Mouse (Mus musculus) midbrain, embryonic 14.5 days (tissue): Measurements from ENCODE around the gene Tsg101. TPM values are rescaled to one million over a fixed set of nuclear protein-coding genes. Genes with fewer than 3 reads are reported as not detected.

Source experiments
- ATAC-seq: fragments of 200-750 bp; cut with Nextera tagmentation; 2 replicates; pipeline ENCODE4 v1.8.0; 2017; ENCODE audit warnings: moderate number of reproducible peaks, moderate library complexity; ENCODE audit not compliant: low FRiP score, low TSS enrichment
- DNase-seq: peaks from one replicate; pipeline ENCODE4 v3.0.0-alpha.2; 2015
- H3K27ac ChIP-seq: fragments of 300-500 bp; sonication (generic); replicated peaks from 2 replicates; pipeline ENCODE4 v1.5.1; 2014; ENCODE audit warnings: mild to moderate bottlenecking, low read depth, low read length, moderate library complexity
- H3K27me3 ChIP-seq: fragments of 300-500 bp; sonication (generic); 2 replicates; pipeline ENCODE4 v1.6.1; 2014; ENCODE audit warnings: low read length, control low read depth, mixed read lengths; ENCODE audit not compliant: control insufficient read depth, insufficient read depth
- H3K36me3 ChIP-seq: fragments of 300-500 bp; sonication (generic); 2 replicates; pipeline ENCODE4 v1.6.1; 2014; ENCODE audit warnings: low read length, control low read depth; ENCODE audit not compliant: control insufficient read depth, insufficient read depth
- H3K4me1 ChIP-seq: fragments of 300-500 bp; sonication (generic); 2 replicates; pipeline ENCODE4 v1.6.1; 2014; ENCODE audit warnings: mild to moderate bottlenecking, antibody characterized with exemption, low read length, control low read depth; ENCODE audit not compliant: control insufficient read depth, insufficient read depth
- H3K4me2 ChIP-seq: fragments of 300-500 bp; sonication (generic); 2 replicates; pipeline ENCODE4 v1.6.1; 2014; ENCODE audit warnings: mild to moderate bottlenecking, low read length, moderate library complexity
- H3K4me3 ChIP-seq: fragments of 300-500 bp; sonication (generic); replicated peaks from 2 replicates; pipeline ENCODE4 v1.5.1; 2014; ENCODE audit warnings: low read depth, low read length
- H3K9ac ChIP-seq: fragments of 300-500 bp; sonication (generic); replicated peaks from 2 replicates; pipeline ENCODE4 v1.6.1; 2014; ENCODE audit warnings: mild to moderate bottlenecking, low read length, moderate library complexity
- H3K9me3 ChIP-seq: fragments of 300-500 bp; sonication (generic); 2 replicates; pipeline ENCODE4 v1.6.1; 2016; ENCODE audit warnings: low read length, control low read depth, mixed read lengths; ENCODE audit not compliant: control insufficient read depth
- WGBS: fragments of 180-500 bp; shearing (Covaris S2); extraction: QIAGEN DNeasy Blood & Tissue Kit; methylation state at CpG from one replicate; pipeline ENCODE4 v1.1.7; 2014; 5-methylcytosine and 5-hydroxymethylcytosine counted together
- polyA plus RNA-seq: library from polyadenylated mRNA; unstranded; fragments of >200 nt; fragmentation: Nextera tagmentation; extraction: Ambion mirVana; gene quantifications from 2 replicates; pipeline ENCODE4 v1.2.1, GENCODE M21; 2014

The Tsg101 gene
- polyA plus RNA-seq, 1 experiment from 2014 or later = 445 TPM

DNA sequence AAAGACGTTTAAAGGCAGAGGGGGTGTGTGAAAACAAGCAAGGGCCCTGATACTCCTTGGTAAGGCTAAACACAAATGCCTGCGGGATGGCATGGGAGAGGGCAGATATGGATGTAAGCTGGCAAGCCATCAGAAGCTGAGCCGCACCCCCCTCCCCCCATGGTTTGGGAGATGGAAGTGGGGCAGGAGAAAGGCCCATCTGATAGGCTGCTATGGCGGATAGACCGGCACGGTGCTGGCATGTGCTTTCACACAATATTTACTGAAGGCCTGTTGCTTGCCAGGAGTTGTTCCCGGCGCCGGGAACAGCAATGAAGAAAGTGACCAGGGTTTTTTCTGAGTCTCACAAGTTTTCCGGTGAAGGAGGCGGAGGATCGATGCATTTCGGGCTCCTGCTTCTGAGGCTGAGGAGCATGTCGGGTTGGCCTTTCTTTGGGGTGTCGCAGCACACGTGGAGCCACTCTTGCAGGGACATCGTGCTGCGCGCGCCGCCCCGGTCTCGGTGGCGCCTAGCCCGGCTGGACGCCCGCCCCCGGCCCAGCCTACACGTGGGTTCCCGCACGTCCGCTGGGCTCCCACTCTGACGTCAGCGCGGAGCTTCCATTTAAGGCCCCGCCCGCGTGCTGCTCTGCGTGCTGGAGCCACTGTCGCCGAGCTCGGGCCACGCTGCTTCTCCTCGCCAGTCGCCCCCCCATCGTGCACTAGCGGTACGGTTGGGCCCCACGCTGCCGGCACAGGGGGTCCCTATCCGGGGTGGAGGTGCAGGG is 74.4 kb downstream of the Tsg101 start:
- WGBS = under 1% methylated on average over 51 of the region's 51 CpGs
- H3K4me1 ChIP-seq = 0 out of 2 replicates have a peak, but pooled peaks cover 11% of the 10 kb centered on the region
- peak; percentile 90 for ATAC-seq

DNA sequence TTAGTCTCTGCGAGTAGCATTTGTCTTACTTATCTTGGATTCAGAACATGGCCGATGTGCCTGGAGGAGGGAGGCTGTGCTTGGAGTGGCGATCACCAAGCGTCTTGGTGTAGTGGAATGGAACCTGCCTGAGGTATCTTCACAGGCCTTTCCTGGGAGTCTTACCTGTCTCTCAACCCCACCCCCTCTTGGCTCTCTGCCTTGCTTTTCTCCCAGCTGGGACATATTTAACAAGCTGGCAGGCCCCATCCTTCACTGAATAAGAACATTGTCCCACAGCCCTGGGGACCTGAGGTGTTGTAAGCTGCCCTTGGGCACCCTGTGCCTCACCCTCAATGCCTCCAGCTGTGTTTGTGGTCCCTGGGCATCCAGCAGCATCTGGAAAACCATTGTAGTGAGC is 76.2 kb downstream of the Tsg101 start:
- DNase-seq = no peak
- WGBS = 92% methylated on average over 4 of the region's 4 CpGs
- Histone ChIP-seq H3K27me3 (no peaks in the 10 kb centered on the region), H3K9me3 (no peaks in the 10 kb centered on the region), H3K4me1 (peaks cover 20% of the 10 kb centered on the region; the same call in 1 of the 2 replicates), H3K4me3 (no peak overlapping the region), H3K9ac (no peak overlapping the region), H3K4me2 (no peak overlapping the region), H3K27ac (no peak overlapping the region), H3K36me3 (0 out of 2 replicates have a peak, but pooled peaks cover 3% of the 10 kb centered on the region)
- ATAC-seq = no peak

More for the DNA sequence above, 74.4 kb downstream of the Tsg101 start:
- Histone ChIP-seq H3K36me3 (peaks cover 16% of the 10 kb centered on the region), H3K27me3 (no peaks in the 10 kb centered on the region), H3K4me2 (peak overlapping the region; percentile 99), H3K4me3 (peak overlapping the region; percentile 79), H3K9ac (peak overlapping the region; percentile 88), H3K9me3 (no peaks in the 10 kb centered on the region), H3K27ac (peak overlapping the region; percentile 78)
- DNase-seq = peak; percentile 95

DNA sequence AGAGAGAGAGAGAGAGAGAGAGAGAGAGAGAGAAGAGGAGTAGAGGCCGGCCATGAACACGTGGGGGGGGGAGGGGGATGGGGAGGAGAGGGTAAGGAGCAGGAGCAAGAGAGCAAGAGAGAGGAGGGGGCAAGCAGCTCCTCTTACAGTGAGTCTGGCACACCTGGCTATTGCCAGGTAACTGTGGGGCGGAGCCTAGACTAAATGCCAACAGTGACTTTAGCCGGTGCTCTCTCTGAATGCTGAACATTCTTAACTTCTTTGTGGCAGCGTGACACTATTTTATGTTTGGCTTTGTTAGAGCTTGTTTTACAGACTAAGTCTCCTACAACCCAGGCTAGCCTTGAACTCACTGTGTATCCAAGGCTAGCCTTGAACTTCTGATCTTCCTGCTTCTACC is 77.5 kb downstream of the Tsg101 start:
- WGBS = 32% methylated on average over 5 of the region's 5 CpGs
- H3K27ac ChIP-seq = no peak overlapping the region
- peaks cover 24% of the 10 kb centered on the region; the same call in 1 of the 2 replicates for H3K4me1 ChIP-seq
- H3K4me3 ChIP-seq = no peak overlapping the region
- H3K36me3 ChIP-seq = no peaks in the 10 kb centered on the region
- no peak overlapping the region for H3K9ac ChIP-seq
- H3K4me2 ChIP-seq = no peak overlapping the region
- H3K27me3 ChIP-seq = no peaks in the 10 kb centered on the region
- no peaks in the 10 kb centered on the region for H3K9me3 ChIP-seq
- no peak for ATAC-seq
- no peak for DNase-seq

DNA sequence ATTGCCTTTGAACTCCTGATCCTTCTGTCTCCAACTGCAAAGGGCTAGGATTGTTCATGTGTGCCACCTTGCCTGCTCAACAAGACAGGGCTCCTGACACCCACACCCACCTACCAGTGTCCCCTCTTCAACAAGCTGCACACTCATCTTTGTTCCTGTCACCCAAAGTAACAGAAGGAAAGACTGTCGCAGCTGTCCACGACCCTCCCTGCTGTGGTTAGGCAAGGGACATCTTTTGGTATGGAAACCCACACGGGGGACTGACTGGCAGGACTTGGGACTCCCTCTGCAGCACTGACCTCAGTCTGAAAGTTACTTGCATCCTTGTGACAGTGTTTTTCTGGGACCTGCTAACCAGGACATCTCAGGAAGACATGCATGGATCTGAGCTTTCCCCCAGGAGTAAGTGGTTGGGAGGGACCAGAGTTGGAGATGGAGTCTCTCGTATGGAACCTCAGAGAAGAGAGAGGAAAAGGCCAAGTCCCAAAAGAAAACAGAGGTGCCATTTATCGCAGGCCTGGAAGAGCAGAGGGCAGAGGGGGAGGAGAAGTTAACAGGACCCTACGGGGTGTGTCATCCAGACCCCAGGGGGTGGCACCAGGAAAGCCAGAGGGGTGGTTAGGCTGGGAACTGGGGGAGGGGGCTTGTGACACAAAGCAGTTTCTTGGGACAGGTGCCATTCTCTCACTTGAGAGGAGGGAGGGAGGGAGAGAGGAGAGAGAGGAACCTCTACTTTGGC is 78.8 kb downstream of the Tsg101 start, which contains the start of gene Ldha:
Gene Ldha (plus strand): TSS at position 689 of the 739 bp plus-strand sequence.
- WGBS = 28% methylated on average over 6 of the region's 6 CpGs
- H3K4me3 ChIP-seq = no peak within 1 kb of the TSS
- no peak within 1 kb of the TSS for H3K4me2 ChIP-seq
- H3K36me3 ChIP-seq = no peaks in the 10 kb centered on the region
- no peaks in the 10 kb centered on the region for H3K27me3 ChIP-seq
- DNase-seq = no peak
- no peak within 1 kb of the TSS for H3K27ac ChIP-seq
- H3K4me1 ChIP-seq = peaks cover 13% of the 10 kb centered on the region; the same call in 1 of the 2 replicates
- ATAC-seq = no peak
- H3K9me3 ChIP-seq = no peaks in the 10 kb centered on the region
- no peak within 1 kb of the TSS for H3K9ac ChIP-seq

DNA sequence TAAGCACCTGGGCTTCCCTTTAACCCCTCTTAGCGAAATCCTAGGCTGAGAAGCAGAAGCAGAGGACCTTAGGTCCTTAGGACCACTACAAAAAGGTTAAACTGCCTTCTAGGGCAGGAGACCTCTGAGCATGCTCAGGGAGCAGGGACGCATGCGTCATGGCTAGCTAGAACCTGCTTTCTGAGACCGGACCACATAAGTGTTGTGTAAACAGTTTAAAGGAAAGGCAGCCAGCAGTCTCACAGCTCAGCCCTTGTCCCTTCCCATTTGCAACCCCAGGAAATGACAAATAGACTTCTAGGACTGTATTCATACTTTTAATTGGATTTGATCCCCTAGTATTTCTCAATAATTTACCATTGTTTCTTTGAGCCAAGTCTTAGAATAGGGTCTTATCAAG is 79.4 kb downstream of the Tsg101 start:
- no peak for DNase-seq
- H3K27me3 ChIP-seq = no peaks in the 10 kb centered on the region
- no peak overlapping the region for H3K27ac ChIP-seq
- peaks cover 13% of the 10 kb centered on the region; the same call in 1 of the 2 replicates for H3K4me1 ChIP-seq
- 55% methylated on average over 4 of the region's 4 CpGs for WGBS
- H3K4me3 ChIP-seq = no peak overlapping the region
- no peaks in the 10 kb centered on the region for H3K9me3 ChIP-seq
- H3K36me3 ChIP-seq = no peaks in the 10 kb centered on the region
- ATAC-seq = no peak
- H3K4me2 ChIP-seq = no peak overlapping the region
- no peak overlapping the region for H3K9ac ChIP-seq

DNA sequence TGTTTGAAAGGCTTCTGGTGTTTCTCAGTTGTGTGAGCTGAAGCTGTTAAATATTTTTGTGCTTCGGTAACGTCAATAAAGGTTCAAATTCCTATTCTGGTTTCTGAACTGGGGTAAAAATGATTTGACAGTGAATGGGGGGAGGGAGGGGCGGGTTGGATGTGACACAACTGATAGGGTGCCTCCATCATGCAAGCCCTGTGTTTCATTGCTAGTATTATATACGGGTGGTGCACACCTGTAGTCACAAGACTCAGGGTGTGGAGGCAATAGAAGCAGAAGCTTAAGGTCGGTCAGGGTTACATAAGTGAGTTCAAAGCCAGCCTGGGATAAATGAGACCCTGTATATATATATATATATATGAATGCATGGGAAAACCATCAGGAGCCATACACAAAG is 79.9 kb downstream of the Tsg101 start:
- 79% methylated on average over 5 of the region's 5 CpGs for WGBS
- Histone ChIP-seq H3K27ac (no peak overlapping the region), H3K27me3 (no peaks in the 10 kb centered on the region), H3K4me1 (peaks cover 16% of the 10 kb centered on the region), H3K9me3 (no peaks in the 10 kb centered on the region), H3K9ac (no peak overlapping the region), H3K36me3 (no peaks in the 10 kb centered on the region), H3K4me2 (no peak overlapping the region), H3K4me3 (no peak overlapping the region)
- ATAC-seq (no peak), DNase-seq (no peak)

DNA sequence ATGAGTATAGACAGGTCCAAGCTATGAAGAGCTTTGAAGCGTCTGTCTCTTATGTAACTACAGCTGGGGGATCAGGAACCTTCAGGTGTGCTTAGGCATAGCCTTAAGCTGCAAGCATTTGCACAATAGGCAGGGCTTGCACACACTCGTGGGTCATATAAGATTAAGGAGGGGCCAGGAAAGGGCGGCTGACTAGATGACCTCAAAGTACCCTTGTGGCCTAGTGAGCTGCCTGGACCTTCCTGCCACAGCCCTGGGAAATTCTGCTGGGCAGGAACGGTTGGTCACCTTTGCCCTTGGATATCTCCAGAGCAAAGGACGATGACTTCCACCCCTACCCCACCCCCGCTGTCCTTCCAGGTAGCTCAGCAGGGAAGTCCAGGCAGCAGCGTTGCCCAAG is 80.3 kb downstream of the Tsg101 start:
- Histone ChIP-seq H3K9ac (no peak overlapping the region), H3K27ac (no peak overlapping the region), H3K4me2 (no peak overlapping the region), H3K27me3 (no peaks in the 10 kb centered on the region), H3K36me3 (no peaks in the 10 kb centered on the region), H3K4me1 (peaks cover 16% of the 10 kb centered on the region), H3K4me3 (no peak overlapping the region), H3K9me3 (no peaks in the 10 kb centered on the region)
- ATAC-seq (no peak), DNase-seq (no peak)
- 32% methylated on average over 7 of the region's 7 CpGs for WGBS
